Mouse (Mus musculus) limb, embryonic 12.5 days (tissue): ENCODE results near the gene Ccnd3. TPM values are rescaled to one million over a fixed set of nuclear protein-coding genes. Genes with fewer than 3 reads are reported as not detected.

Source experiments
- ATAC-seq: fragments of 200-750 bp; cut with Nextera tagmentation; 2 replicates; pipeline ENCODE4 v1.8.0; 2017; ENCODE audit warnings: low read depth, moderate TSS enrichment; ENCODE audit not compliant: insufficient number of reproducible peaks, insufficient read depth, low FRiP score, low TSS enrichment
- H3K27ac ChIP-seq: fragments of 300-500 bp; sonication (generic); 2 replicates; pipeline ENCODE4 v1.5.1; 2016; ENCODE audit warnings: mild to moderate bottlenecking, moderate library complexity
- H3K27me3 ChIP-seq: fragments of 300-500 bp; sonication (generic); 2 replicates; pipeline ENCODE4 v1.6.1; 2016; ENCODE audit warnings: mild to moderate bottlenecking, moderate library complexity
- H3K36me3 ChIP-seq: fragments of 300-500 bp; sonication (generic); 2 replicates; pipeline ENCODE4 v1.6.1; 2016; ENCODE audit warnings: mild to moderate bottlenecking, moderate library complexity
- H3K4me1 ChIP-seq: fragments of 300-500 bp; sonication (generic); replicated peaks from 2 replicates; pipeline ENCODE4 v1.6.1; 2016
- H3K4me2 ChIP-seq: fragments of 300-500 bp; sonication (generic); 2 replicates; pipeline ENCODE4 v1.6.1; 2016; ENCODE audit warnings: mild to moderate bottlenecking, moderate library complexity
- H3K4me3 ChIP-seq: fragments of 300-500 bp; sonication (generic); replicated peaks from 2 replicates; pipeline ENCODE4 v1.5.1; 2016; ENCODE audit warnings: mild to moderate bottlenecking
- H3K9ac ChIP-seq: fragments of 300-500 bp; sonication (generic); replicated peaks from 2 replicates; pipeline ENCODE4 v1.6.1; 2016; ENCODE audit warnings: mild to moderate bottlenecking, moderate library complexity
- H3K9me3 ChIP-seq: fragments of 300-500 bp; sonication (generic); 2 replicates; pipeline ENCODE4 v1.6.1; 2016; ENCODE audit warnings: mild to moderate bottlenecking, moderate library complexity
- WGBS: fragments of 180-500 bp; shearing (Covaris S2); methylation state at CpG from one replicate; pipeline ENCODE4 v1.1.7; 2016; 5-methylcytosine and 5-hydroxymethylcytosine counted together
- polyA plus RNA-seq: library from polyadenylated mRNA; unstranded; fragments of >200 nt; fragmentation: Nextera tagmentation; extraction: Ambion mirVana; gene quantifications from 2 replicates; pipeline ENCODE4 v1.2.1, GENCODE M21; 2016

The Ccnd3 gene
- polyA plus RNA-seq, 1 experiment from 2014 or later: 323 TPM

GRCm38 (mm10) chr17:47646683-47647082, 141.8 kb downstream of the Ccnd3 start:
- peaks cover 5% of the 10 kb centered on the region; the same call in 1 of the 2 replicates for H3K36me3 ChIP-seq
- no peak overlapping the region for H3K9ac ChIP-seq
- no peak for ATAC-seq
- WGBS: 86% methylated on average over 1 of the region's 1 CpGs
- H3K4me2 ChIP-seq: no peak overlapping the region
- no peak overlapping the region for H3K4me3 ChIP-seq
- H3K4me1 ChIP-seq: no peaks in the 10 kb centered on the region
- no peaks in the 10 kb centered on the region for H3K9me3 ChIP-seq
- no peaks in the 10 kb centered on the region for H3K27me3 ChIP-seq
- no peak overlapping the region for H3K27ac ChIP-seq

- no peak overlapping the region for H3K27ac ChIP-seq
- H3K4me3 ChIP-seq: no peak overlapping the region
- ATAC-seq: no peak
- H3K9me3 ChIP-seq: no peaks in the 10 kb centered on the region
- H3K4me2 ChIP-seq: no peak overlapping the region
- H3K9ac ChIP-seq: no peak overlapping the region
- H3K4me1 ChIP-seq: no peaks in the 10 kb centered on the region
- H3K27me3 ChIP-seq: no peaks in the 10 kb centered on the region
- WGBS: 75% methylated on average over 4 of the region's 4 CpGs
- H3K36me3 ChIP-seq: peaks cover 12% of the 10 kb centered on the region
Observed at GRCm38 (mm10) chr17:47648966-47649365, 144.1 kb downstream of the Ccnd3 start.

Other genes starting within 250 kb of the Ccnd3 start
- gene Mrps10, start 136.2 kb upstream of the Ccnd3 start, polyA plus RNA-seq: 75.8 and 77.7 TPM in 2 replicates
- gene Guca1b, start 119.7 kb upstream of the Ccnd3 start, polyA plus RNA-seq: 0.45 and 0.55 TPM in 2 replicates
- gene Guca1a, start 104.5 kb upstream of the Ccnd3 start, polyA plus RNA-seq: 0.40 and 0.83 TPM in 2 replicates
- gene AI661453, start 68.4 kb upstream of the Ccnd3 start, polyA plus RNA-seq: 0.37 and 0.55 TPM in 2 replicates
- gene 1700001C19Rik, start 67.7 kb upstream of the Ccnd3 start, polyA plus RNA-seq: 0.20 and 0.37 TPM in 2 replicates
- 39.0 and 40.3 TPM in 2 replicates for gene Taf8, start 2.8 kb upstream of the Ccnd3 start, polyA plus RNA-seq
- gene Bysl, start 106.4 kb downstream of the Ccnd3 start, polyA plus RNA-seq: 28.3 and 28.4 TPM in 2 replicates
- 47.8 and 48.9 TPM in 2 replicates for gene Med20, start 106.5 kb downstream of the Ccnd3 start, polyA plus RNA-seq
- 2.3 and 2.6 TPM in 2 replicates for gene Gm20517, start 106.5 kb downstream of the Ccnd3 start, polyA plus RNA-seq
- gene Usp49, start 125.6 kb downstream of the Ccnd3 start, polyA plus RNA-seq: 8.1 and 8.9 TPM in 2 replicates
- 394 and 437 TPM in 2 replicates for gene Tomm6, start 183.3 kb downstream of the Ccnd3 start, polyA plus RNA-seq
- 8.9 TPM in 2 replicates for gene Frs3, start 184.0 kb downstream of the Ccnd3 start, polyA plus RNA-seq
- gene Gm21981, start 189.4 kb downstream of the Ccnd3 start, polyA plus RNA-seq: 0.42 and 0.54 TPM in 2 replicates
- gene Prickle4, start 189.7 kb downstream of the Ccnd3 start, polyA plus RNA-seq: 1.6 TPM in 1 of 2 replicates, not detected in the other
- not detected in 2 replicates for gene Pgc, start 221.8 kb downstream of the Ccnd3 start, polyA plus RNA-seq
- 8.6 and 8.8 TPM in 2 replicates for gene Tfeb, start 232.0 kb downstream of the Ccnd3 start, polyA plus RNA-seq